Mouse (Mus musculus): Measurements from ENCODE around the gene Tex19.1. TPM values are rescaled to one million over a fixed set of nuclear protein-coding genes. Genes with fewer than 3 reads are reported as not detected.

Tex19.1 gene
- total and polyA plus RNA-seq, 3 experiments: 0.57 to 0.95 TPM; not detected in 1

DNA sequence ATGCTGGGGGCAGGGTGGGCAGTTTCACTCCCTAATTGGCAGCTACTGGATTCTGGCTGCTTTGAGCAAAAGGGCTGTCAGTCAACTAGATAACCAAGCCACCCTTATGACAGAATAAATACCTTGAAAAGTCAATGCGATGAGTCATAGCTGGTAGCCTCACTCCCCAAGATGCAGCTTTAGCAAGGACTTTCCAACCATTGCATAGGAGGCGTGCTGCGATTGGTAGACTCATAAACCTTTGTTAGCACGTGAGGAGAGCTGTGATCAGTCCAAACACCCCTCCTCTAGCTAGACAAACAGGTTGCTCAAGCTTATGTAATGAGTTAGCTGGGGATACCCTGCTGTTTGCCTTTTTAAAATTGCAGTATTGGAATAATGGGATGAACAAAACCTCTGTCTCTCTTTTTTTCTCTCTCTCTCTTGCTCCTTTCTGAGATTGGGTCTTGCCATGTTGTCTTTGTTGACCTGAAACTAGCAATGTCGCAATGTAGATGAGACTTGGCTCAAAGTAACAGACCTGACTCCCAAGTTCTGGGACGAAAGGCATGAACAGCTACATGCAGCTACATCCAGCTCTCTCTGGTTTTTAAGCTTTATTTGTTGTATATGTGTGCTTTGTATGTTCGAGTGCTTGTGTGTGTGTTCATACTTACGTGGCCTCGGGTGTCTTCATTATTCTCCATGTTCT lies 2.5 kb upstream of the Tex19.1 start:
- no peaks in the 10 kb centered on the region for H3K36me3 ChIP-seq (replicated peaks in 1 of 2; ENCODE audit: control insufficient read depth in 1 of 2, insufficient read depth in 1 of 2, low read length in 1 of 2)
- H3K4me3 ChIP-seq (replicated peaks in 1 of 3; ENCODE audit: low read depth in 2 of 3, low read length in 2 of 3, poor library complexity in 1 of 3): no peak overlapping the region
- in situ Hi-C loops (cut with MboI; ENCODE audit: low pct_ligation_motif_present, low pct_unique_long_range_greater_than_20kb, low sequenced_read_pairs) (no loop called here), dilution Hi-C loops (cut with MboI; ENCODE audit: extremely low pct_ligation_motif_present, extremely low pct_unique_long_range_greater_than_20kb, low sequenced_read_pairs) (no loop called here)
- TF ChIP-seq MEF2A (IDR thresholded peaks at IDR 0.05; ENCODE audit: borderline replicate concordance, low read depth, low read length) (no peak), BHLHE40 (IDR thresholded peaks at IDR 0.05; ENCODE audit: low read depth, low read length) (peak; percentile 57)
- no peaks in the 10 kb centered on the region for H3K79me2 ChIP-seq (replicated peaks; ENCODE audit: control insufficient read depth, extremely low read depth, insufficient read depth, poor library complexity, severe bottlenecking)
- H3K27me3 ChIP-seq (replicated peaks): peaks cover 2% of the 10 kb centered on the region
- H3K4me2 ChIP-seq (ENCODE audit: insufficient read depth, low read depth, poor library complexity, severe bottlenecking): no peak overlapping the region
- H3K27ac ChIP-seq (ENCODE audit: insufficient read depth, low read depth): no peak overlapping the region
- no peak for DNase-seq (ENCODE audit: extremely low read depth)
- H3K9ac ChIP-seq (ENCODE audit: insufficient read depth, low read depth): no peak overlapping the region
- H3K4me1 ChIP-seq (ENCODE audit: control insufficient read depth in 1 of 2, insufficient read depth in 2 of 2): no peaks in the 10 kb centered on the region
- peaks cover 3% of the 10 kb centered on the region for H3K9me3 ChIP-seq (replicated peaks; ENCODE audit: low read length)

DNA sequence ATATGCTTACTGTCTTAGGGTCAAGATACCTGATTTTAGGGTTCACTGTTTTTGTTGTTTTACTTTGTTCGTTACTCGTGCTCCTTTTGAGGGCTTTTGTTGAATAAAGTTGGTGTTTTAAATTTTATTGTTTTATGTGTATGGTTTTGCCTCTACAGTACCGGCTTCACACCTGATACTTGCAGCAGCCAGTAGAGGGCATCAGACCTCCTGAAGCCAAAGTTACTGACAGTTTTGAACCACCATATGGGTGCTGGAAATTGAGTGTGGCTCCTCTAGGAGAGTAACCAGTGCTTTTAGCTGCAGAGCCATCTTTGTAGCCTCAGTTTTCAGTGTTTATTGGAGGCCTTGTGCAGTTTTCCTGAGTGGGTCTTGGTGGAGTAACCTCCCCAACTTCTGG lies 2.2 kb downstream of the Tex19.1 start:
- in situ Hi-C loops (cut with MboI; ENCODE audit: low pct_ligation_motif_present, low pct_unique_long_range_greater_than_20kb, low sequenced_read_pairs) (no loop called here), dilution Hi-C loops (cut with MboI; ENCODE audit: extremely low pct_ligation_motif_present, extremely low pct_unique_long_range_greater_than_20kb, low sequenced_read_pairs) (no loop called here)
- Histone ChIP-seq H3K9me3 (replicated peaks; ENCODE audit: low read length) (peaks cover 3% of the 10 kb centered on the region), H3K4me3 (replicated peaks in 1 of 3; ENCODE audit: low read depth in 2 of 3, low read length in 2 of 3, poor library complexity in 1 of 3) (no peak overlapping the region), H3K4me1 (ENCODE audit: control insufficient read depth in 1 of 2, insufficient read depth in 2 of 2) (no peaks in the 10 kb centered on the region), H3K27me3 (replicated peaks) (peaks cover 2% of the 10 kb centered on the region), H3K27ac (ENCODE audit: insufficient read depth, low read depth) (no peak overlapping the region), H3K36me3 (replicated peaks in 1 of 2; ENCODE audit: control insufficient read depth in 1 of 2, insufficient read depth in 1 of 2, low read length in 1 of 2) (no peaks in the 10 kb centered on the region), H3K9ac (ENCODE audit: insufficient read depth, low read depth) (no peak overlapping the region), H3K4me2 (ENCODE audit: insufficient read depth, low read depth, poor library complexity, severe bottlenecking) (no peak overlapping the region), H3K79me2 (replicated peaks; ENCODE audit: control insufficient read depth, extremely low read depth, insufficient read depth, poor library complexity, severe bottlenecking) (no peaks in the 10 kb centered on the region)
- DNase-seq (ENCODE audit: extremely low read depth): peak; percentile 31
- TF ChIP-seq RAD21 (IDR thresholded peaks at IDR 0.05; ENCODE audit: low read depth, low read length) (peak; percentile 41), CHD2 (IDR thresholded peaks at IDR 0.05; ENCODE audit: low read length) (no peak), CTCF (conservative IDR thresholded peaks at IDR 0.05 in 1 of 2, IDR thresholded peaks at IDR 0.05 in 1 of 2; ENCODE audit: low read depth in 2 of 2, low read length in 2 of 2) (peak in 1 of 2 experiments; percentile 69; a peak in 2 of 4 replicates), SIN3A (IDR thresholded peaks at IDR 0.05; ENCODE audit: low read length) (no peak), ZMIZ1 (IDR thresholded peaks at IDR 0.05; ENCODE audit: low read depth, low read length) (no peak), EP300 (IDR thresholded peaks at IDR 0.05; ENCODE audit: low read length) (no peak), MAFK (IDR thresholded peaks at IDR 0.05; ENCODE audit: insufficient replicate concordance, low read length) (no peak), POLR2A (IDR thresholded peaks at IDR 0.05; ENCODE audit: low read depth, low read length) (no peak), MAX (IDR thresholded peaks at IDR 0.05; ENCODE audit: low read length) (no peak), ETS1 (conservative IDR thresholded peaks at IDR 0.05; ENCODE audit: low read depth, low read length) (no peak), SMC3 (IDR thresholded peaks at IDR 0.05; ENCODE audit: low read depth, low read length) (peak; percentile 51)

DNA sequence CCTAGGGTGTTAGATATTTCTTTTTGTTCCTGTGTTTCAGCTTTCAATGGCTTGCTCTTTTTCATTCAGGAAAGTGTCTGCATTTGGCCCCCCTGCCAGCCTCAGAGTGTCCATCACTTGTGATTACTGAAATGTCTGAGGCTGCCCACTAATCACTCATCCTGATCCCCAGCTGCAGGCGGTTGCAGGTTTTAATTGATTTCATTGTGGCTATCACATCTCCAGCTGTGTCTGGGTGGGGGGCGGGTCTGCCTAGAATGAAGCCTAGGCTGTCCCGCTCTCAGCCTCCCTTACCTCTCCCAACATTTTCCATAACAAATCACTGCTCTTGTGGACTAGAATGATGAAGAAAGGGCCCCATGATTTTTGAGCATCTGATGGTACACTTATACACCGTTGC lies 8.3 kb downstream of the Tex19.1 start:
- Histone ChIP-seq H3K4me1 (ENCODE audit: control insufficient read depth in 1 of 2, insufficient read depth in 2 of 2) (no peaks in the 10 kb centered on the region), H3K27ac (ENCODE audit: insufficient read depth, low read depth) (no peak overlapping the region), H3K27me3 (replicated peaks) (no peaks in the 10 kb centered on the region), H3K9me3 (replicated peaks; ENCODE audit: low read length) (no peaks in the 10 kb centered on the region), H3K36me3 (replicated peaks in 1 of 2; ENCODE audit: control insufficient read depth in 1 of 2, insufficient read depth in 1 of 2, low read length in 1 of 2) (no peaks in the 10 kb centered on the region), H3K4me2 (ENCODE audit: insufficient read depth, low read depth, poor library complexity, severe bottlenecking) (no peak overlapping the region), H3K4me3 (replicated peaks in 1 of 3; ENCODE audit: low read depth in 2 of 3, low read length in 2 of 3, poor library complexity in 1 of 3) (no peak overlapping the region), H3K9ac (ENCODE audit: insufficient read depth, low read depth) (no peak overlapping the region), H3K79me2 (replicated peaks; ENCODE audit: control insufficient read depth, extremely low read depth, insufficient read depth, poor library complexity, severe bottlenecking) (no peaks in the 10 kb centered on the region)
- TF ChIP-seq IRF4 (IDR thresholded peaks at IDR 0.05; ENCODE audit: low read depth, low read length): no peak
- TF ChIP-seq KAT2A (IDR thresholded peaks at IDR 0.05; ENCODE audit: insufficient replicate concordance, low read length): no peak
- TF ChIP-seq CHD1 (IDR thresholded peaks at IDR 0.05; ENCODE audit: low read depth, low read length): no peak
- TF ChIP-seq GABPA (IDR thresholded peaks at IDR 0.05; ENCODE audit: insufficient replicate concordance, low read depth, low read length): no peak
- no peak for TF ChIP-seq POLR2A (IDR thresholded peaks at IDR 0.05; ENCODE audit: low read depth, low read length)
- no peak for TF ChIP-seq ZKSCAN1 (IDR thresholded peaks at IDR 0.05; ENCODE audit: borderline replicate concordance, low read depth, low read length)
- TF ChIP-seq EP300 (IDR thresholded peaks at IDR 0.05; ENCODE audit: low read length): no peak
- TF ChIP-seq UBTF (IDR thresholded peaks at IDR 0.05; ENCODE audit: low read depth, low read length): no peak
- no peak for TF ChIP-seq NELFE (IDR thresholded peaks at IDR 0.05; ENCODE audit: low read depth, low read length)
- TF ChIP-seq CTCF (conservative IDR thresholded peaks at IDR 0.05 in 1 of 2, IDR thresholded peaks at IDR 0.05 in 1 of 2; ENCODE audit: low read depth in 2 of 2, low read length in 2 of 2): no peak
- TF ChIP-seq ETS1 (conservative IDR thresholded peaks at IDR 0.05; ENCODE audit: low read depth, low read length): no peak
- dilution Hi-C loops (cut with MboI; ENCODE audit: extremely low pct_ligation_motif_present, extremely low pct_unique_long_range_greater_than_20kb, low sequenced_read_pairs): no loop called here
- DNase-seq (ENCODE audit: extremely low read depth): no peak
- in situ Hi-C loops (cut with MboI; ENCODE audit: low pct_ligation_motif_present, low pct_unique_long_range_greater_than_20kb, low sequenced_read_pairs): no loop called here
